Mouse (Mus musculus): ENCODE data around the gene Slc2a2.
A peak's percentile ranks its signal among the peaks of the same experiment; 100 is the strongest.

The Slc2a2 gene

DNA sequence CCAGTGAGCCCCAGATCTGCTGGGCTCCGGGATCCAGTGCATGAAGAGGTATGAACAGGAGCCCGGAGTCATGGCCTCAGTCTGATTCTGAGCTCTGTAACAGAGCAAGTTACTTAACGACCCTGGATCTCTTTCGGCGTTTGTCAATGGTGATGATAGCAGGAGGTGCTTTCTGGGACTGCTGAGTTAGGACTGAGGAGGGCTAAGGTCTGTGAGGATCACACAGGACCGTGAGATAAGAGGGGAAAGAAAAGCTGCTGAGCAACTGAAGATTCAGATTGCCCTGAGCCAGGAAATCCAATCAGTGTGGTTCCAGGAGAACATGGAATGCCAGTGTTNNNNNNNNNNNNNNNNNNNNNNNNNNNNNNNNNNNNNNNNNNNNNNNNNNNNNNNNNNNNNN, 42.6 kb downstream of the Slc2a2 start:
- Histone ChIP-seq H3K36me3 (ENCODE audit: insufficient read depth, low read length) (no peaks in the 10 kb centered on the region), H3K4me3 (replicated peaks; ENCODE audit: low read length) (no peak overlapping the region), H3K9me3 (ENCODE audit: low read length) (no peaks in the 10 kb centered on the region), H3K4me1 (replicated peaks; ENCODE audit: low read depth, low read length) (peaks cover 39% of the 10 kb centered on the region), H3K27me3 (ENCODE audit: insufficient read depth, low read length) (peaks cover 38% of the 10 kb centered on the region)
- TF ChIP-seq CTCF (conservative IDR thresholded peaks at IDR 0.05; ENCODE audit: low read length) (no peak), POU5F1 (IDR thresholded peaks at IDR 0.05; ENCODE audit: borderline replicate concordance, low read length) (no peak), NANOG (IDR thresholded peaks at IDR 0.05; ENCODE audit: borderline replicate concordance, low read length) (no peak)

DNA sequence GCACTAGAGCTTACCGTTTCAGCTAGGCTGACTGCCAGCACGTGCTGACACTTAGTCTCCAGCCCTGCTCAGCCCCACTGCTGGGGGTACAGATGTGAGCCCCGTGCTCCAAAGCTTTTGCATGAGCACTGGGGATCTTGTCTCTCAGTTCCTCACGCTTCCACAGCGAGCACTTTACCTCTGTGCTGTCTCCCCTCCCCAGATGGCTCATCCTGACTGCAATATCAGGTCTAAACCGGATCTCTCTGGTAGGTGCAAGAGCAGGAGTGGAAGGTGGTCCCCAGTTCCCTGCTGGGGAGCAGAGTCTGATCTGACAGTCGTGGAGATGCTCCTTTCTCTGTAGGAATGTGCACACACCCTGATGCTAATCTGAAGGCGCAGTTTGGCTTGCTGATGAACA, 45.5 kb downstream of the Slc2a2 start:
- Histone ChIP-seq H3K9me3 (ENCODE audit: low read length) (no peaks in the 10 kb centered on the region), H3K4me3 (replicated peaks; ENCODE audit: low read length) (peak overlapping the region; percentile 27), H3K36me3 (ENCODE audit: insufficient read depth, low read length) (no peaks in the 10 kb centered on the region), H3K27me3 (ENCODE audit: insufficient read depth, low read length) (peaks cover 38% of the 10 kb centered on the region), H3K4me1 (replicated peaks; ENCODE audit: low read depth, low read length) (peaks cover 33% of the 10 kb centered on the region)
- TF ChIP-seq CTCF (conservative IDR thresholded peaks at IDR 0.05; ENCODE audit: low read length) (no peak), POU5F1 (IDR thresholded peaks at IDR 0.05; ENCODE audit: borderline replicate concordance, low read length) (no peak), NANOG (IDR thresholded peaks at IDR 0.05; ENCODE audit: borderline replicate concordance, low read length) (no peak; the same call in 1 of the 2 replicates)

DNA sequence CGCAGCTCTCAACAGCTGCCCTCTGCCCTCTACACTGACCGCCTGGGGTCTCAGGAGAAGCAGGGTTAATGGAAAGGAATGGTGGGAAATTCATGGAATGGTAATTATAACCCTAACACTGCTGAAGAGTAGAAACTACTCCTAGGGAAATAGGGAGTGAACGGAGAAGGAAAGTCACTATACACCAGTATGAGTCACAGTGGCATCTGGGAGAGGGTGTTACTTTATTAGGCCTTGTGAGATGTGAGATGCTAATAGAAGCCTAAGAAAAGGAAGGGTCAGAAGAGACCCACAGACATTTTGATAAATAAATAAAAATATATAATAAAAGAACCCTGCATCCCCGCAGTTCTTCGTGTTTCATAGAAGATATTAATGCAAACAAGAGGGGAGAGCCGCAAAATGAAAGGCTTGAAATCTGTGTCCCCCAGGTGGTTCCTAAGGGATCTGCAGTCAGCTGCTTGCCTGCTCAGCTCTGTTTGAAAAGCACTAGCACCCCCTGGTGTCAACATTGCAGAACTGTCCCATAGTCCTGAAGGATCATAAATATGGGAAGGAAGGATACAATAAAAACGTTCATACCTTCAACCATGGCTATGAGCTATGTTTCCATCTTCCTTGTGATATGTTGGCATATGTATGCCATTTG, 48.3 kb downstream of the Slc2a2 start:
- H3K4me1 ChIP-seq (replicated peaks; ENCODE audit: low read depth, low read length): peaks cover 31% of the 10 kb centered on the region
- H3K27me3 ChIP-seq (ENCODE audit: insufficient read depth, low read length): peaks cover 23% of the 10 kb centered on the region
- H3K9me3 ChIP-seq (ENCODE audit: low read length): no peaks in the 10 kb centered on the region
- TF ChIP-seq NANOG (IDR thresholded peaks at IDR 0.05; ENCODE audit: borderline replicate concordance, low read length): no peak
- peak; percentile 99 for TF ChIP-seq CTCF (conservative IDR thresholded peaks at IDR 0.05; ENCODE audit: low read length)
- no peak for TF ChIP-seq POU5F1 (IDR thresholded peaks at IDR 0.05; ENCODE audit: borderline replicate concordance, low read length)
- H3K4me3 ChIP-seq (replicated peaks; ENCODE audit: low read length): no peak overlapping the region
- no peaks in the 10 kb centered on the region for H3K36me3 ChIP-seq (ENCODE audit: insufficient read depth, low read length)

DNA sequence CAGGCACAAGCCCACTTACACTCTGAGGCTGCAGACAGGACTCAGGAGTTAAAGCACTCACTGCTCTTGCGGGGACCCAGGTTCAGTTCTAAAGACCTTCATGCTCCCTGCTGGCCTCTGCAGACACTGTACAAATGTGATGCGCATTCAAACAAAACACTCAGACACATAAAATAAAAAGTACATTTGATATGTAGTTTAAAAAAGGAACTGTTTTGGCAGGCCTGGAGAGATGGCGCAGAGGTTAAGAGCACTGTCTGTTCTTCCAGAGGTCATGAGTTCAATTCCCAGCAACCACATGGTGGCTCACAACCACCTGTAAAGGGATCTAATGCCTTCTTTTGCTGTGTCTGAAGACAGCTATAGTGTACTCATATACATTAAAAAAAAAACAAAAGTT, 50.4 kb downstream of the Slc2a2 start:
- TF ChIP-seq CTCF (conservative IDR thresholded peaks at IDR 0.05; ENCODE audit: low read length): no peak
- no peak for TF ChIP-seq POU5F1 (IDR thresholded peaks at IDR 0.05; ENCODE audit: borderline replicate concordance, low read length)
- TF ChIP-seq NANOG (IDR thresholded peaks at IDR 0.05; ENCODE audit: borderline replicate concordance, low read length): no peak
- H3K4me3 ChIP-seq (replicated peaks; ENCODE audit: low read length): no peak overlapping the region
- H3K36me3 ChIP-seq (ENCODE audit: insufficient read depth, low read length): no peaks in the 10 kb centered on the region
- H3K4me1 ChIP-seq (replicated peaks; ENCODE audit: low read depth, low read length): peaks cover 15% of the 10 kb centered on the region
- H3K9me3 ChIP-seq (ENCODE audit: low read length): no peaks in the 10 kb centered on the region
- peaks cover 10% of the 10 kb centered on the region for H3K27me3 ChIP-seq (ENCODE audit: insufficient read depth, low read length)

DNA sequence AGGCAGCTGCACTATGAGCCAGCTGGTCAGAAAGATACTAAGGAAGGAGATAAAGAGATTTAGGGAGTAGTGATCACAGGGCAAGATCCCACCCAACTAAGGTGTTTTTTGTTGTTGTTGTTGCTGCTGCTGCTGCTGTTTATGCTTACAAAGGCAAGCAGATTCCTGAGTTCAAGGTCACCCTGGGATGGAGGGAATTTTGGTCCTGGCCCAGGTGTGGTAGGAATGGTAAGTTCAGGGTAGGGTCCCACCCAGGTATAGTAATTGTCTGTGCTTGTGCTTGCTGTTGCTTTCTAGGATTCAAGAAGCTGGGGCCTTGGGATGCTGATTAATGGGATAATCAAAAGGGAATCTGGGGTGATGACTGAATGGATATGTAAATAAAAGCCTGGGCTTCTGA, 51.3 kb downstream of the Slc2a2 start:
- H3K36me3 ChIP-seq (ENCODE audit: insufficient read depth, low read length): no peaks in the 10 kb centered on the region
- peaks cover 10% of the 10 kb centered on the region for H3K27me3 ChIP-seq (ENCODE audit: insufficient read depth, low read length)
- H3K9me3 ChIP-seq (ENCODE audit: low read length): no peaks in the 10 kb centered on the region
- peaks cover 7% of the 10 kb centered on the region for H3K4me1 ChIP-seq (replicated peaks; ENCODE audit: low read depth, low read length)
- no peak overlapping the region for H3K4me3 ChIP-seq (replicated peaks; ENCODE audit: low read length)
- TF ChIP-seq NANOG (IDR thresholded peaks at IDR 0.05; ENCODE audit: borderline replicate concordance, low read length): no peak
- no peak for TF ChIP-seq POU5F1 (IDR thresholded peaks at IDR 0.05; ENCODE audit: borderline replicate concordance, low read length)
- no peak for TF ChIP-seq CTCF (conservative IDR thresholded peaks at IDR 0.05; ENCODE audit: low read length)

DNA sequence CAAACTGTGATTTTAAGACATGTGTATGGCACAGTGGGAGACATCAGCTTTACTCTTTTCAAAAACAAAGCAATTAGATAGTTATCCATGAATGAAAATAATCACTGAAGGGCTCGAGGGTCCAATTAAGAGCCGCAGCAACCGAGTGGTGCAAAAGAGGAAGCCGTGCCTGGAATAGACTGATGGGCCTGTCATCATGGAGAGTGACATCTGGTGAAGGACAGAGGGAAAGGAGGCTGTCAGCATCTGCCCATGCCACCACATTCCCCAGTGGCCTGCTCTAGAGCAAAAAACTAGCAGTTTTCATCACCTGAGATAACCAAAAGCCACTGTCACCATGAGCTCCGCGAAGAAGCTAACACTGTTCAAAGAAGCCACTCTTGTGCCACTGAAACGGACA, 57.8 kb downstream of the Slc2a2 start:
- Histone ChIP-seq H3K9me3 (ENCODE audit: low read length) (no peaks in the 10 kb centered on the region), H3K4me3 (replicated peaks; ENCODE audit: low read length) (no peak overlapping the region), H3K36me3 (ENCODE audit: insufficient read depth, low read length) (no peaks in the 10 kb centered on the region), H3K27me3 (ENCODE audit: insufficient read depth, low read length) (no peaks in the 10 kb centered on the region), H3K4me1 (replicated peaks; ENCODE audit: low read depth, low read length) (no peaks in the 10 kb centered on the region)
- TF ChIP-seq NANOG (IDR thresholded peaks at IDR 0.05; ENCODE audit: borderline replicate concordance, low read length) (no peak), CTCF (conservative IDR thresholded peaks at IDR 0.05; ENCODE audit: low read length) (no peak), POU5F1 (IDR thresholded peaks at IDR 0.05; ENCODE audit: borderline replicate concordance, low read length) (no peak)

DNA sequence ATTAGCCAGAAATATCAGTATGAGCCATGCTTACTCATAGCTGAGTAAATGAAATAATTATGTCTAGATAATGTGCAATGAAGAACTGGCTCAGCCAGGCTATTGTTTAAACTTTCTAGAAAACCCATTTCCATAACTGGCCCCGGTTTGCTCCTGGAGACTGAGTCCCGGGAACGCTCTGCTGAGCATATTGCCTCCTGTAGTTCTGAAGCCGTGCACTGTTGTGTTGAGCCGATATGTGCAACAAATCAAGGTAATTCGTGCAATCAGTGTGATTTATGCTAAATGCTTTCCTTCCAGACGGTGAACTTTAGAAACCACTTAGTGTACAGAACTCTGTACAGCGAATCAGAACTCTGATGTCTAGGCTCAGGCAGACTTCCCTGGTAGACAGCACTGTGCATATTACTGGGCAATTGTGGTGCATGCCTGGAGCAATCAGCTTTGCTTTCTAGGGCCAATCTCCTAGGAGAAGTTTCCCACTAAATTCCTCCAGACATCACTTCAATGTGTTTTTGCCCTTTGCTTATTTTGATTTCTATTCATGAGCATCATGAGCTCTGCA, 63.6 kb downstream of the Slc2a2 start:
- no peaks in the 10 kb centered on the region for H3K27me3 ChIP-seq (ENCODE audit: insufficient read depth, low read length)
- H3K36me3 ChIP-seq (ENCODE audit: insufficient read depth, low read length): no peaks in the 10 kb centered on the region
- H3K9me3 ChIP-seq (ENCODE audit: low read length): no peaks in the 10 kb centered on the region
- TF ChIP-seq CTCF (conservative IDR thresholded peaks at IDR 0.05; ENCODE audit: low read length) (no peak), POU5F1 (IDR thresholded peaks at IDR 0.05; ENCODE audit: borderline replicate concordance, low read length) (no peak)
- no peak overlapping the region for H3K4me3 ChIP-seq (replicated peaks; ENCODE audit: low read length)
- H3K4me1 ChIP-seq (replicated peaks; ENCODE audit: low read depth, low read length): no peaks in the 10 kb centered on the region

DNA sequence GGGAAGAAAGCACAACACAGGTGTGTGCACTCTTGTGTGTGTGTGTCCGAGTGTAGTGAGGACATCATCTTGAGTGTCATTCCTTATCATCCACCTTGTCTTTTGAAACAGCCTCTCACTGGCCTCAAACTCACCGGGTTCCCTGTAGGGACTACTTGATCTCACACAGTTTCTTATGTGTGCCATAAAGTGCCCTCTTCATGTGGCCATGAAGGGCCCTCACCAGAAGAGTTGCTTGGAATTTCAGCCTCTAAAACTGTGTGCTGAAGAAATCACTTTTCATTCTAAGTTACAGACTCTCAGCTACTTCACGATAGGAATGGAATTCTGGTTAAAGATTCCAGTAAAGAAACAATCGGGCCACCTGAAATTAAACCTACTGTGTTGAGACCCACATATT, 69.2 kb downstream of the Slc2a2 start:
- TF ChIP-seq POU5F1 (IDR thresholded peaks at IDR 0.05; ENCODE audit: borderline replicate concordance, low read length) (no peak), CTCF (conservative IDR thresholded peaks at IDR 0.05; ENCODE audit: low read length) (no peak), NANOG (IDR thresholded peaks at IDR 0.05; ENCODE audit: borderline replicate concordance, low read length) (no peak)
- Histone ChIP-seq H3K4me1 (replicated peaks; ENCODE audit: low read depth, low read length) (no peaks in the 10 kb centered on the region), H3K9me3 (ENCODE audit: low read length) (no peaks in the 10 kb centered on the region), H3K27me3 (ENCODE audit: insufficient read depth, low read length) (no peaks in the 10 kb centered on the region), H3K4me3 (replicated peaks; ENCODE audit: low read length) (no peak overlapping the region), H3K36me3 (ENCODE audit: insufficient read depth, low read length) (no peaks in the 10 kb centered on the region)

DNA sequence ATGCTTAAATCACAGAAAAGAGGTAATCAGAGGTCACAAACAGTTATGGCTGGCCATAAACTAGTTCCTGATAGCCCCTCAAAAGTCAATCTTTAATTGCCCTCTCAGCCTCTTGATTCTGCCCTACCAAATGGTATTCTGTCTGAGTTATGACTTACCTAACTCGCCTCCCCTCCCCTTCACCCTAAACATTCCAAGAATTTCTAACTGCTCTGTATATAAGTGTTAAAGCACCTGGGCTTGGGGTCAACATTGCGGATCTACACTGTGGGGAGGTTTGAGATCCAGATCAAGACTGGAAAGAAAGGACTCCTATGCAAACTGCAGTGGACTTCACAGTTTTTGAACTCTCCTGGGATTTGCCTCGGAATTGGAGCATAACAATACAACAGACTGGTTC, 70.5 kb downstream of the Slc2a2 start:
- Histone ChIP-seq H3K36me3 (ENCODE audit: insufficient read depth, low read length) (no peaks in the 10 kb centered on the region), H3K4me1 (replicated peaks; ENCODE audit: low read depth, low read length) (no peaks in the 10 kb centered on the region), H3K9me3 (ENCODE audit: low read length) (no peaks in the 10 kb centered on the region), H3K27me3 (ENCODE audit: insufficient read depth, low read length) (no peaks in the 10 kb centered on the region), H3K4me3 (replicated peaks; ENCODE audit: low read length) (no peak overlapping the region)
- TF ChIP-seq POU5F1 (IDR thresholded peaks at IDR 0.05; ENCODE audit: borderline replicate concordance, low read length): no peak
- TF ChIP-seq CTCF (conservative IDR thresholded peaks at IDR 0.05; ENCODE audit: low read length): no peak
- TF ChIP-seq NANOG (IDR thresholded peaks at IDR 0.05; ENCODE audit: borderline replicate concordance, low read length): no peak

Measured in E14TG2a.4 (cell line).